Mouse (Mus musculus): ENCODE results near the gene Kdf1.

DNA sequence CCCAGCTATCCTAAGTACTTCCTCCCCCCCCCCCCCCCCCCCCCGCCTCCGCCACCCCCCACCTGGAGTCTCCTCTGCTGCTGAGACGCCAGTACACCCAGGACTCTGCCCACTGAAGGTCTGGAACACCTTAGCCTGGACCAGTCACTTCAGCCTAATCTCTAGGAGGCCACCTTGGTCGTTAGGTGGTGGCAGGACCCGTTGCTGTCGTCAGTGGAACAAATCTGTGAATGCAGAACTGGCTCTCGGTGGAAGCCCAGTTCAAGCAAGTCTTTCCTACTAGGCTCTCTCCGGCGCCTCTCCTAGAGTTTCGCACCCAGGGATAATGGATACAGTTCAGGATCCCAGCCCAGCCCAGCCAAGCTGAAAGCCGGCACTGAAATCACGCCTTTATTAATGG lies 24.9 kb upstream of the Kdf1 start:
- no peak for TF ChIP-seq POLR2A (IDR thresholded peaks at IDR 0.05; ENCODE audit: extremely low read depth, insufficient read depth, low read length)
- no peak for TF ChIP-seq CTCF (IDR thresholded peaks at IDR 0.05; ENCODE audit: low read depth, low read length)

Data from liver, adult 2 months (tissue).